Mouse (Mus musculus) right cerebral cortex, postnatal 14 days (tissue): ENCODE data around the gene Akap6.

Source experiments
- DNase-seq: peaks from one replicate; pipeline ENCODE4 v3.0.0; 2022

The Akap6 gene

GRCm38 (mm10) chr12:52782902-52783441 lies 83.8 kb downstream of the Akap6 start:
- no peak for DNase-seq

- DNase-seq, result no peak
Observed at GRCm38 (mm10) chr12:52785217-52785616, 86.0 kb downstream of the Akap6 start.

- DNase-seq, result no peak
Observed at GRCm38 (mm10) chr12:52790350-52790768, 91.2 kb downstream of the Akap6 start.

GRCm38 (mm10) chr12:52794131-52794530 lies 94.9 kb downstream of the Akap6 start:
- no peak for DNase-seq

GRCm38 (mm10) chr12:52795551-52796470 lies 96.6 kb downstream of the Akap6 start:
- DNase-seq, result no peak

- no peak for DNase-seq
Observed at GRCm38 (mm10) chr12:52796471-52796795, 97.2 kb downstream of the Akap6 start.

GRCm38 (mm10) chr12:52799717-52800116 lies 100.5 kb downstream of the Akap6 start:
- no peak for DNase-seq

GRCm38 (mm10) chr12:52806273-52806672 lies 107.1 kb downstream of the Akap6 start:
- no peak for DNase-seq

GRCm38 (mm10) chr12:52818588-52818987 lies 119.4 kb downstream of the Akap6 start:
- peak; percentile 21 for DNase-seq

GRCm38 (mm10) chr12:52824774-52825173 lies 125.6 kb downstream of the Akap6 start:
- DNase-seq, result no peak

GRCm38 (mm10) chr12:52828944-52829736 lies 130.0 kb downstream of the Akap6 start:
- no peak for DNase-seq

- DNase-seq, result no peak
Observed at GRCm38 (mm10) chr12:52831782-52832181, 132.6 kb downstream of the Akap6 start.

- DNase-seq, result peak; percentile 54
Observed at GRCm38 (mm10) chr12:52832230-52832629, 133.0 kb downstream of the Akap6 start.

- no peak for DNase-seq
Observed at GRCm38 (mm10) chr12:52833141-52833540, 134.0 kb downstream of the Akap6 start.

- no peak for DNase-seq
Observed at GRCm38 (mm10) chr12:52834074-52834473, 134.9 kb downstream of the Akap6 start.

- no peak for DNase-seq
Observed at GRCm38 (mm10) chr12:52834781-52835279, 135.6 kb downstream of the Akap6 start.

- no peak for DNase-seq
Observed at GRCm38 (mm10) chr12:52835291-52835742, 136.1 kb downstream of the Akap6 start.

GRCm38 (mm10) chr12:52835914-52836546 lies 136.8 kb downstream of the Akap6 start:
- DNase-seq, result no peak

GRCm38 (mm10) chr12:52845982-52846381 lies 146.8 kb downstream of the Akap6 start:
- no peak for DNase-seq

- no peak for DNase-seq
Observed at GRCm38 (mm10) chr12:52847020-52847419, 147.8 kb downstream of the Akap6 start.

- DNase-seq, result no peak
Observed at GRCm38 (mm10) chr12:52847830-52848518, 148.8 kb downstream of the Akap6 start.

GRCm38 (mm10) chr12:52848519-52848855 lies 149.3 kb downstream of the Akap6 start:
- no peak for DNase-seq
